Mouse (Mus musculus): ENCODE measurements around the gene L3mbtl3. TPM values are rescaled to one million over a fixed set of nuclear protein-coding genes. Genes with fewer than 3 reads are reported as not detected.

The L3mbtl3 gene
- total RNA-seq (2014; rRNA removed) (26.4 and 31.4 TPM in 2 replicates), polyA plus RNA-seq (2015; fragmentation: Nextera tagmentation; extraction: Ambion mirVana) (13.7 and 15.7 TPM in 2 replicates)

DNA sequence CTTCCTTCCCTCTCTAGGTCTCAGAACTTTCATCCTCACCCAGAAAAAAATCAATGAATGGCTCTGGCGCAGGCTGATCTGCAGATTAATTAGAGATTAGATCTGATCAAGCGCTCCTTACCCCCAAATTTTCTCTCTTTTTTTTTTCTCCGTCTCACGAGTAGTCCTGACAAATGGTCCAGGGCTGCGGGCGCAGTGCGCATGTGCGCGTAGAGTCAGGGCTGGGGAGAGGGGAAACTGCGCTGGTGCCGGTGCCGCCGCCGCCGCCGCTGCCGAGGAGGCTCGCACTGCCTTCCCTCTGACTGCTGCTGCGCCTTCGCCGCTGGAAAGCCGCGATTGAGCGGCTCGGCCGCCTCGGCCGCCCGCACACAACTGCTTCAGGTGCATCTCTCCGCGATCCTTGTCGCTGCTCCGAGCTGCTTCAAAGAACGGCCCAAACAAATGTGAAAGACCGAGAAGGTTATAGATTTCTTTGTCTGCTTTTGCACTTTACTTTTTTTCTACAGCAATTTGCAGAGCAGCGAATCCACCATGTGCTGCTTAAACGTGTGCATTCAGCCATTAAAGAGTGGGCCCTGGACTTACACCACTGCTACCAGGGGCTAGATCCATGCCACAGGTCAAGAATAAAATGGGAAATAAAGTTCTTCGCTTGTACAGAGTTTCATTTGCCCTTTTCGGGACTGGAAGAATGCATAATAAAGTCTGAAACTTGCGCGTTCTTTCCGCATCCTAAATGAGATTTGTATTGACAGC lies at the start of gene L3mbtl3:
Gene L3mbtl3 (minus strand): TSS at position 182 of the 756 bp plus-strand sequence.
- ATAC-seq (peak; percentile 83), DNase-seq (ENCODE audit: low spot score) (peak; percentile 94)
- Histone ChIP-seq H3K27ac (peak within 1 kb of the TSS; percentile 91), H3K9ac (replicated peaks; ENCODE audit: low read length) (peak within 1 kb of the TSS; percentile 80), H3K4me2 (ENCODE audit: low read depth, low read length) (peak within 1 kb of the TSS; percentile 76), H3K4me1 (ENCODE audit: insufficient read depth, low read length) (0 out of 2 replicates have a peak, but pooled peaks cover 2% of the 10 kb centered on the region), H3K4me3 (ENCODE audit: low read length) (peak within 1 kb of the TSS; percentile 86), H3K9me3 (ENCODE audit: low read length) (no peaks in the 10 kb centered on the region), H3K27me3 (ENCODE audit: insufficient read depth, low read length) (no peaks in the 10 kb centered on the region), H3K36me3 (ENCODE audit: insufficient read depth, low read length) (no peaks in the 10 kb centered on the region)
- TF ChIP-seq CTCF (IDR thresholded peaks at IDR 0.05; ENCODE audit: low read depth) = no peak
- WGBS = 2% methylated on average over 42 of the region's 42 CpGs

DNA sequence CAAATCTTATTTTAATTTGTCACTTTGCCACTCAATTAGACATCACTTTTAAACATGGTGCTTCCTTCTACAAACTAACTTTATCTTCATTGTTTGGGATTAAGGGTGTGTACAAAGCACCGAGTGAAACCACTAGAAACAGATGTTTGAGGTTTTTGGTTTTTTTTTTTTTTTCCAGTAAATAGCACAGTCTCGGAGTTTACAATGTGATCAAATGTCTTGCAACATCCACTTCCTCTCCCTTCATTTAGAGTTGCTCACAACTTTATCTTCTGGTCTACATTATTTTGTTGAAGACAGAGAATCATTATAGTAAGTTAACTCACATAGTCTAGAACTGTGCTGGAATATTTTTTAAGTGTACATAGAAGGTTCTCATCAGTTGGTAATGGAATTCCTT lies 45.4 kb upstream of the L3mbtl3 start:
- ATAC-seq (no peak), DNase-seq (ENCODE audit: low spot score) (no peak)
- 84% methylated on average over 2 of the region's 2 CpGs for WGBS
- Histone ChIP-seq H3K9me3 (ENCODE audit: low read length) (no peaks in the 10 kb centered on the region), H3K9ac (replicated peaks; ENCODE audit: low read length) (no peak overlapping the region), H3K4me3 (ENCODE audit: low read length) (no peak overlapping the region), H3K27ac (no peak overlapping the region), H3K4me2 (ENCODE audit: low read depth, low read length) (no peak overlapping the region), H3K4me1 (ENCODE audit: insufficient read depth, low read length) (no peaks in the 10 kb centered on the region), H3K36me3 (ENCODE audit: insufficient read depth, low read length) (no peaks in the 10 kb centered on the region), H3K27me3 (ENCODE audit: insufficient read depth, low read length) (no peaks in the 10 kb centered on the region)
- no peak for TF ChIP-seq CTCF (IDR thresholded peaks at IDR 0.05; ENCODE audit: low read depth)

DNA sequence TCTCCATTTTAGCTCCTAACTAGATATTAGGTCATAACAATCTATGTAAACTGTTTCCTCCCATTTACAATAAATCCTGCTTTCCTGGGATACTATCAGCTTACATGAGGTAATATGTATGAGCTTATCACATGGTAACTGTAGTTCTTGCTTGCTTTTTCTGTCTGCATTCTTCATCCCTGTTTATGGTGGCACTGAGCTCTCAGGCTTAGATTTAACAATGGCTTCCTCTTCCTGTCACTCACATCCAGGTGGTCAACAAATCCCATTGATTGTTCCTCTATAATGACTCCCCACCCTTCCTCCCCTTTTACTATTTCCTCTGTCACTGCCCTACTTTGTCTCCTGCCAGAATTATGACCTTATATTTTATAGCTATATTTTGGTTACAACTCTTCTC lies 12.9 kb upstream of the L3mbtl3 start:
- TF ChIP-seq CTCF (IDR thresholded peaks at IDR 0.05; ENCODE audit: low read depth) = no peak
- DNase-seq (ENCODE audit: low spot score) (no peak), ATAC-seq (no peak)
- Histone ChIP-seq H3K27me3 (ENCODE audit: insufficient read depth, low read length) (no peaks in the 10 kb centered on the region), H3K9me3 (ENCODE audit: low read length) (no peaks in the 10 kb centered on the region), H3K36me3 (ENCODE audit: insufficient read depth, low read length) (no peaks in the 10 kb centered on the region), H3K4me3 (ENCODE audit: low read length) (no peak overlapping the region), H3K9ac (replicated peaks; ENCODE audit: low read length) (no peak overlapping the region), H3K27ac (no peak overlapping the region), H3K4me1 (ENCODE audit: insufficient read depth, low read length) (no peaks in the 10 kb centered on the region), H3K4me2 (ENCODE audit: low read depth, low read length) (no peak overlapping the region)

DNA sequence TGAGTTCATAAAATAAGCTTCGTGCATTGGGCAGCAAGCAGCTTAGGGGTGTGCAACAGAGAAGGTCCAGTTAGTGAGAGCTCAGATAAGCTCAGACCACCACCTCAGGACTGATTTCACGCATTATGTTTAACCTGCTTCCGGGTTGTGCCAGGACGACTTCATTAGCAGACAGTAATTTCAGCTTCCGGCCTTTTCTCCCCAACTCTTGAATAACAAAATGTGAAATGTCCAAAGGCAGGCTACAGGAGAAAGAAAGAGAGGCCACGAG lies 1.5 kb upstream of the L3mbtl3 start:
- Histone ChIP-seq H3K9ac (replicated peaks; ENCODE audit: low read length) (no peak overlapping the region), H3K4me1 (ENCODE audit: insufficient read depth, low read length) (0 out of 2 replicates have a peak, but pooled peaks cover 2% of the 10 kb centered on the region), H3K27ac (no peak overlapping the region), H3K4me3 (ENCODE audit: low read length) (no peak overlapping the region), H3K9me3 (ENCODE audit: low read length) (no peaks in the 10 kb centered on the region), H3K4me2 (ENCODE audit: low read depth, low read length) (no peak overlapping the region), H3K27me3 (ENCODE audit: insufficient read depth, low read length) (no peaks in the 10 kb centered on the region), H3K36me3 (ENCODE audit: insufficient read depth, low read length) (no peaks in the 10 kb centered on the region)
- WGBS = 73% methylated on average over 6 of the region's 6 CpGs
- no peak for TF ChIP-seq CTCF (IDR thresholded peaks at IDR 0.05; ENCODE audit: low read depth)
- no peak for ATAC-seq
- DNase-seq (ENCODE audit: low spot score) = no peak

DNA sequence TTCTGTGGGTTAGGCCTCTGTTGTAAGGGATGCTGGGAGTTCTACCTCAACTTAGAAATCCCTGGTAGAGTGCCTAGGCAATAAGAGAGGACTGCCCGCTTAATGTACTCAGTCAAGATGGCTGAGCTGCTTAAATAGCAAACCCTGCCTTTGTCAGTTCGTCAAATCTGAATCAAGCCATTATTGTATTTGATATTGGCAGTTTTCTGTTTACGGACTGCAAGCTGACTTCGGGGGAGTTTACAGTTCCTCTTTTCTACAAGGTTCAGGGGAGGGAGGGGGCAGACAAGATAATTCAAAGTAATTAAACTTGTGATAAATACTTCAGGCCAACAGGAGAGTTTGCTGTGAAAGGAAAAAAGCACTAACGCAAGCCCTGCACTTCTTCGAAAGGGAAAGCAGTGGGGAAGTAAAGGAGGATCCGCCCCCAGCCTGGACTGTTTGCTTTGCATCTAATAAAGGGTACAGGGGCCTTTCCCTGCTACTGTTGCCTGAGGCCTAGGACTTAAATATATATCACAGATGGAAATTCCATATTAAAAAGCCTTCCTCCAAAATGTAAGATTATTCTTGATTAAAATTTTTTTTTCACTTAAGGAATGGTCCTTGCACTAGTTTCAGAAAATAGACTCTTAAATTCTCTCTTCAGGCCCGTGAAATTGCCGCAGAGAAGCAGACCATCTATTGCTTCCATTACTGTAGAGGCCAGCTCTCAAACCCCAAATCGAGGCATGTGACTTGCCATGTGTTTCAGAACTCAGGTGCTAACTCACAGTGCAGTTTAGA lies 968 bp upstream of the L3mbtl3 start:
- peak overlapping the region; percentile 80; the same call in 1 of the 2 replicates for H3K9ac ChIP-seq (replicated peaks; ENCODE audit: low read length)
- no peak for TF ChIP-seq CTCF (IDR thresholded peaks at IDR 0.05; ENCODE audit: low read depth)
- H3K4me3 ChIP-seq (ENCODE audit: low read length) = peak overlapping the region; percentile 86
- ATAC-seq = no peak
- no peaks in the 10 kb centered on the region for H3K36me3 ChIP-seq (ENCODE audit: insufficient read depth, low read length)
- no peak for DNase-seq (ENCODE audit: low spot score)
- 33% methylated on average over 10 of the region's 10 CpGs for WGBS
- H3K9me3 ChIP-seq (ENCODE audit: low read length) = no peaks in the 10 kb centered on the region
- H3K27me3 ChIP-seq (ENCODE audit: insufficient read depth, low read length) = no peaks in the 10 kb centered on the region
- H3K4me2 ChIP-seq (ENCODE audit: low read depth, low read length) = peak overlapping the region; percentile 76
- H3K4me1 ChIP-seq (ENCODE audit: insufficient read depth, low read length) = 0 out of 2 replicates have a peak, but pooled peaks cover 2% of the 10 kb centered on the region
- peak overlapping the region; percentile 91; the same call in 1 of the 2 replicates for H3K27ac ChIP-seq

DNA sequence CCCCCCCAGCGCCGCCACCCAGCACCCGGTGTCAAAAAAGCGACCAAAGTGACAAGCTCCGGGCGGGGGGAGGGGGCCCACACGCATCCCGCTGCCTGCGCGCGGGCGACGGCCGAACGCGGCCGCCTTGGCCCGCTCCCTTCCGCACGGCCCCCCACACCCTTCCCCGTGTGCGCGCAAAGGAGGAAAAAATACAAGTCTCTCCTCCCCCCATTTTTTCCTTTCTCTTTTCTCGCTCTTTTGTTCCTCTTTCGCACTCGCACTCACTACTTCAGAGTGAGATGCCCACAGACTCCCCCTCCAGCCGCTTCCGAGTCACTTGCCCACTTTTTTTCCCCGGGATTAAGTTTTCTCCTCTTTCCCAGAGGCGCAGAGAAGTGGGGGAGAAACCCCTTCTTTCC lies 420 bp downstream of the L3mbtl3 start:
- H3K9me3 ChIP-seq (ENCODE audit: low read length) = no peaks in the 10 kb centered on the region
- DNase-seq (ENCODE audit: low spot score) = peak; percentile 50
- H3K4me3 ChIP-seq (ENCODE audit: low read length) = peak overlapping the region; percentile 86
- H3K4me2 ChIP-seq (ENCODE audit: low read depth, low read length) = peak overlapping the region; percentile 76
- H3K36me3 ChIP-seq (ENCODE audit: insufficient read depth, low read length) = no peaks in the 10 kb centered on the region
- peak overlapping the region; percentile 91 for H3K27ac ChIP-seq
- ATAC-seq = peak; percentile 46
- WGBS = 0% methylated on average over 18 of the region's 30 CpGs
- peak overlapping the region; percentile 80 for H3K9ac ChIP-seq (replicated peaks; ENCODE audit: low read length)
- TF ChIP-seq CTCF (IDR thresholded peaks at IDR 0.05; ENCODE audit: low read depth) = no peak
- H3K4me1 ChIP-seq (ENCODE audit: insufficient read depth, low read length) = 0 out of 2 replicates have a peak, but pooled peaks cover 2% of the 10 kb centered on the region
- no peaks in the 10 kb centered on the region for H3K27me3 ChIP-seq (ENCODE audit: insufficient read depth, low read length)

All from hindbrain, postnatal 0 days (tissue).